Mouse (Mus musculus): Measurements from ENCODE around the gene Slc25a13.

Gene Slc25a13

GRCm38 (mm10) chr6:6027664-6028063 lies 189.3 kb downstream of the Slc25a13 start:
- CTCF ChIA-PET = no interaction called here

GRCm38 (mm10) chr6:6023976-6024375 lies 193.0 kb downstream of the Slc25a13 start:
- CTCF ChIA-PET = no interaction called here

GRCm38 (mm10) chr6:6016931-6017330 lies 200.0 kb downstream of the Slc25a13 start:
- CTCF ChIA-PET = no interaction called here

- CTCF ChIA-PET = no interaction called here
These were observed 201.4 kb downstream of the Slc25a13 start for GRCm38 (mm10) chr6:6015616-6016015.

GRCm38 (mm10) chr6:6011364-6011763 lies 205.6 kb downstream of the Slc25a13 start:
- CTCF ChIA-PET = no interaction called here

- CTCF ChIA-PET = no interaction called here
These were observed 211.1 kb downstream of the Slc25a13 start for GRCm38 (mm10) chr6:6005762-6006431.

- CTCF ChIA-PET = no interaction called here
These were observed 212.1 kb downstream of the Slc25a13 start for GRCm38 (mm10) chr6:6004756-6005485.

GRCm38 (mm10) chr6:6002061-6002460 lies 214.9 kb downstream of the Slc25a13 start:
- CTCF ChIA-PET = no interaction called here

- CTCF ChIA-PET = no interaction called here
These were observed 219.4 kb downstream of the Slc25a13 start for GRCm38 (mm10) chr6:5997535-5997934.

GRCm38 (mm10) chr6:5993056-5993455 lies 223.9 kb downstream of the Slc25a13 start:
- CTCF ChIA-PET = no interaction called here

- CTCF ChIA-PET = no interaction called here
These were observed 224.9 kb downstream of the Slc25a13 start for GRCm38 (mm10) chr6:5991817-5992755.

- CTCF ChIA-PET = no interaction called here
These were observed 225.7 kb downstream of the Slc25a13 start for GRCm38 (mm10) chr6:5991243-5991642.
